Mouse (Mus musculus): ENCODE data around the gene Sytl4. TPM values are rescaled to one million over a fixed set of nuclear protein-coding genes. Genes with fewer than 3 reads are reported as not detected.

The Sytl4 gene
- total and polyA plus RNA-seq, 3 experiments: 0.04 to 0.09 TPM; not detected in 1

DNA sequence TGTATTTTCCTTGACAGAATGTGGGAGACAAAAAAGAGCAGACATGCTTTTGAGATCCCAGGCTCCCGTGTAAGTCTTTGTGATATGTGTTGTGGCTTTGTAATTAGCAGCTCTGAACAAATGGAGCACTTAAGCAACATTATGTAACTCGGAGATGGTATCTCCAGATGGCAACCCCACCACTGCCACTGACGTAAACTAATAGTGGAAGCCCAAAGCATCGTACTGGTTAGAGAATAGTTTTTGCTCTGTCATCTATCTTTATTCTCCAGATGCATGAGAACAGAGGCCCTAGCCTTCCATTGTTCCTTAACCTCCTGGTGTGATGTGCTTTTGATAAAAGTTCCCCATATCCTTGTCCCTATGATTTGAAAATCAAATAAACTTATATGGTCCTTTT, 60.4 kb downstream of the Sytl4 start:
- Histone ChIP-seq H3K36me3 (replicated peaks in 1 of 2; ENCODE audit: control insufficient read depth in 1 of 2, insufficient read depth in 1 of 2, low read length in 1 of 2) (no peaks in the 10 kb centered on the region), H3K4me3 (replicated peaks in 1 of 3; ENCODE audit: low read depth in 2 of 3, low read length in 2 of 3, poor library complexity in 1 of 3) (no peak overlapping the region), H3K4me1 (ENCODE audit: control insufficient read depth in 1 of 2, insufficient read depth in 2 of 2) (no peaks in the 10 kb centered on the region), H3K9ac (ENCODE audit: insufficient read depth, low read depth) (no peak overlapping the region), H3K27ac (ENCODE audit: insufficient read depth, low read depth) (no peak overlapping the region), H3K79me2 (replicated peaks; ENCODE audit: control insufficient read depth, extremely low read depth, insufficient read depth, poor library complexity, severe bottlenecking) (no peaks in the 10 kb centered on the region), H3K27me3 (replicated peaks) (no peaks in the 10 kb centered on the region), H3K9me3 (replicated peaks; ENCODE audit: low read length) (no peaks in the 10 kb centered on the region), H3K4me2 (ENCODE audit: insufficient read depth, low read depth, poor library complexity, severe bottlenecking) (no peak overlapping the region)
- no peak for DNase-seq (ENCODE audit: extremely low read depth)
- TF ChIP-seq GABPA (IDR thresholded peaks at IDR 0.05; ENCODE audit: insufficient replicate concordance, low read depth, low read length): no peak
- no peak for TF ChIP-seq JUN (IDR thresholded peaks at IDR 0.05; ENCODE audit: insufficient read depth, low read depth, low read length)
- TF ChIP-seq EP300 (IDR thresholded peaks at IDR 0.05; ENCODE audit: low read length): no peak
- TF ChIP-seq POLR2A (IDR thresholded peaks at IDR 0.05; ENCODE audit: low read depth, low read length): no peak
- no peak for TF ChIP-seq MAFK (IDR thresholded peaks at IDR 0.05; ENCODE audit: insufficient replicate concordance, low read length)
- TF ChIP-seq MYC (IDR thresholded peaks at IDR 0.05; ENCODE audit: low read depth, low read length): no peak
- no peak for TF ChIP-seq NELFE (IDR thresholded peaks at IDR 0.05; ENCODE audit: low read depth, low read length)
- TF ChIP-seq ZNF384 (IDR thresholded peaks at IDR 0.05; ENCODE audit: low read depth, low read length): no peak
- TF ChIP-seq SMC3 (IDR thresholded peaks at IDR 0.05; ENCODE audit: low read depth, low read length): no peak
- TF ChIP-seq USF2 (conservative IDR thresholded peaks at IDR 0.05; ENCODE audit: low read depth, low read length): no peak
- TF ChIP-seq E2F4 (IDR thresholded peaks at IDR 0.05; ENCODE audit: insufficient replicate concordance, low read depth, low read length): no peak
- TF ChIP-seq RCOR1 (conservative IDR thresholded peaks at IDR 0.05; ENCODE audit: low read depth, low read length): no peak
- in situ Hi-C loops (cut with MboI; ENCODE audit: low pct_ligation_motif_present, low pct_unique_long_range_greater_than_20kb, low sequenced_read_pairs): no loop called here
- dilution Hi-C loops (cut with MboI; ENCODE audit: extremely low pct_ligation_motif_present, extremely low pct_unique_long_range_greater_than_20kb, low sequenced_read_pairs): no loop called here

DNA sequence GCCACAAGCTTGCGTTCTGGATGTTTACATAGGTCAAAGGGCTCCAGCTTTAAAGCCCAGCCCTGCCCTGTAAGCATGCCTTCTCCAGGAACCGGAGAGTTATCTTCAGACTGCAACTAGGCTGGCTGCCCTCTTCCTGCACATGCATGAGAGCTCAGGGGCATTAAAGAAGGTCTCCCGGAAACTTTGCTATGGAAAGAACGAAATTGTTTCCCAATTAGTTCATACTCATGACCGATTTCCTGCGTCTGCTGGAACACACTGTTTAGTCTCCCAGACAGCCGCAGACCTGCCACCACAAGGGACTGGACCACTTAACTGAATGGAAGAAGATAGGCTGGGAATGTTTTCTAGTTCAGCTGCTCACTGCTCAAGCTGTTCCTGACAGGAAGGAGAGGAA, 67.4 kb downstream of the Sytl4 start:
- no peak for TF ChIP-seq E2F4 (IDR thresholded peaks at IDR 0.05; ENCODE audit: insufficient replicate concordance, low read depth, low read length)
- in situ Hi-C loops (cut with MboI; ENCODE audit: low pct_ligation_motif_present, low pct_unique_long_range_greater_than_20kb, low sequenced_read_pairs) (no loop called here), dilution Hi-C loops (cut with MboI; ENCODE audit: extremely low pct_ligation_motif_present, extremely low pct_unique_long_range_greater_than_20kb, low sequenced_read_pairs) (no loop called here)
- Histone ChIP-seq H3K4me3 (replicated peaks in 1 of 3; ENCODE audit: low read depth in 2 of 3, low read length in 2 of 3, poor library complexity in 1 of 3) (no peak overlapping the region), H3K27ac (ENCODE audit: insufficient read depth, low read depth) (no peak overlapping the region), H3K27me3 (replicated peaks) (no peaks in the 10 kb centered on the region), H3K9ac (ENCODE audit: insufficient read depth, low read depth) (no peak overlapping the region), H3K36me3 (replicated peaks in 1 of 2; ENCODE audit: control insufficient read depth in 1 of 2, insufficient read depth in 1 of 2, low read length in 1 of 2) (no peaks in the 10 kb centered on the region), H3K4me1 (ENCODE audit: control insufficient read depth in 1 of 2, insufficient read depth in 2 of 2) (no peaks in the 10 kb centered on the region), H3K9me3 (replicated peaks; ENCODE audit: low read length) (no peaks in the 10 kb centered on the region), H3K4me2 (ENCODE audit: insufficient read depth, low read depth, poor library complexity, severe bottlenecking) (no peak overlapping the region), H3K79me2 (replicated peaks; ENCODE audit: control insufficient read depth, extremely low read depth, insufficient read depth, poor library complexity, severe bottlenecking) (no peaks in the 10 kb centered on the region)
- DNase-seq (ENCODE audit: extremely low read depth): no peak

DNA sequence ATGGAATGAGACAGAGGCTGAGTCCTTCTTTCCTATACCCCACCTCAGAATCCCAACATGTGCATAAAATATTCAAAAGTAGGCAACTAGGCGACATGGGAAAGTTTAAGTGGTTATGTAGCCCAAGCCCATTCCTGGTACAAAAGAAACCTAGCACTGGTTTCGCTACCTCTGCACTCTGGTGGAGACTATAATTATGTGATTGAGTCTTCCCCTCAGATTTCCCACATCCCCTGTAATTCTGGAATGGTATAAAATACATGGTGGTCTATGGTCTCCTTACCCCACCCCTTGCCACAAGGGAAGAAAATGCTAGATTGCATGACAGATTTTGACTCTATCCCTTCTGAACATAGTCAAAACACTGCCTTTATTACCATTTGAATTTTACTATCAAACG, 68.6 kb downstream of the Sytl4 start:
- no peaks in the 10 kb centered on the region for H3K27me3 ChIP-seq (replicated peaks)
- no peaks in the 10 kb centered on the region for H3K4me1 ChIP-seq (ENCODE audit: control insufficient read depth in 1 of 2, insufficient read depth in 2 of 2)
- no peak overlapping the region for H3K4me3 ChIP-seq (replicated peaks in 1 of 3; ENCODE audit: low read depth in 2 of 3, low read length in 2 of 3, poor library complexity in 1 of 3)
- TF ChIP-seq POLR2AphosphoS2 (IDR thresholded peaks at IDR 0.05; ENCODE audit: low read depth, low read length): no peak
- TF ChIP-seq TBP (conservative IDR thresholded peaks at IDR 0.05; ENCODE audit: low read depth, low read length): no peak
- TF ChIP-seq MEF2A (IDR thresholded peaks at IDR 0.05; ENCODE audit: borderline replicate concordance, low read depth, low read length): no peak
- no peak for TF ChIP-seq MAX (IDR thresholded peaks at IDR 0.05; ENCODE audit: low read length)
- no peak for TF ChIP-seq SMC3 (IDR thresholded peaks at IDR 0.05; ENCODE audit: low read depth, low read length)
- TF ChIP-seq RAD21 (IDR thresholded peaks at IDR 0.05; ENCODE audit: low read depth, low read length): no peak
- TF ChIP-seq MAZ (IDR thresholded peaks at IDR 0.05; ENCODE audit: low read depth, low read length): no peak
- TF ChIP-seq KAT2A (IDR thresholded peaks at IDR 0.05; ENCODE audit: insufficient replicate concordance, low read length): no peak
- TF ChIP-seq PAX5 (IDR thresholded peaks at IDR 0.05; ENCODE audit: low read length): no peak
- no peak for TF ChIP-seq BHLHE40 (IDR thresholded peaks at IDR 0.05; ENCODE audit: low read depth, low read length)
- no peak for TF ChIP-seq EP300 (IDR thresholded peaks at IDR 0.05; ENCODE audit: low read length)
- TF ChIP-seq ZC3H11A (IDR thresholded peaks at IDR 0.05; ENCODE audit: low read depth, low read length): no peak
- TF ChIP-seq NELFE (IDR thresholded peaks at IDR 0.05; ENCODE audit: low read depth, low read length): no peak
- TF ChIP-seq RCOR1 (conservative IDR thresholded peaks at IDR 0.05; ENCODE audit: low read depth, low read length): no peak
- TF ChIP-seq SIN3A (IDR thresholded peaks at IDR 0.05; ENCODE audit: low read length): no peak
- no peak for TF ChIP-seq UBTF (IDR thresholded peaks at IDR 0.05; ENCODE audit: low read depth, low read length)
- no peak for TF ChIP-seq USF1 (IDR thresholded peaks at IDR 0.05; ENCODE audit: low read depth, low read length)
- TF ChIP-seq CHD2 (IDR thresholded peaks at IDR 0.05; ENCODE audit: low read length): no peak
- no peak overlapping the region for H3K27ac ChIP-seq (ENCODE audit: insufficient read depth, low read depth)
- no peak overlapping the region for H3K9ac ChIP-seq (ENCODE audit: insufficient read depth, low read depth)
- in situ Hi-C loops (cut with MboI; ENCODE audit: low pct_ligation_motif_present, low pct_unique_long_range_greater_than_20kb, low sequenced_read_pairs): no loop called here
- DNase-seq (ENCODE audit: extremely low read depth): no peak
- dilution Hi-C loops (cut with MboI; ENCODE audit: extremely low pct_ligation_motif_present, extremely low pct_unique_long_range_greater_than_20kb, low sequenced_read_pairs): no loop called here
- no peak overlapping the region for H3K4me2 ChIP-seq (ENCODE audit: insufficient read depth, low read depth, poor library complexity, severe bottlenecking)
- no peaks in the 10 kb centered on the region for H3K36me3 ChIP-seq (replicated peaks in 1 of 2; ENCODE audit: control insufficient read depth in 1 of 2, insufficient read depth in 1 of 2, low read length in 1 of 2)
- no peaks in the 10 kb centered on the region for H3K9me3 ChIP-seq (replicated peaks; ENCODE audit: low read length)
- no peaks in the 10 kb centered on the region for H3K79me2 ChIP-seq (replicated peaks; ENCODE audit: control insufficient read depth, extremely low read depth, insufficient read depth, poor library complexity, severe bottlenecking)
